Mouse (Mus musculus) urinary bladder, postnatal 4 days (tissue): ENCODE results near the gene Slc38a9.

ENCODE experiments used
- DNase-seq, 2 experiments: peaks; one replicate each; pipeline ENCODE4 v3.0.0; 2021 to 2022; ENCODE audit warnings: low spot score in 2 of 2

Slc38a9 gene

DNA sequence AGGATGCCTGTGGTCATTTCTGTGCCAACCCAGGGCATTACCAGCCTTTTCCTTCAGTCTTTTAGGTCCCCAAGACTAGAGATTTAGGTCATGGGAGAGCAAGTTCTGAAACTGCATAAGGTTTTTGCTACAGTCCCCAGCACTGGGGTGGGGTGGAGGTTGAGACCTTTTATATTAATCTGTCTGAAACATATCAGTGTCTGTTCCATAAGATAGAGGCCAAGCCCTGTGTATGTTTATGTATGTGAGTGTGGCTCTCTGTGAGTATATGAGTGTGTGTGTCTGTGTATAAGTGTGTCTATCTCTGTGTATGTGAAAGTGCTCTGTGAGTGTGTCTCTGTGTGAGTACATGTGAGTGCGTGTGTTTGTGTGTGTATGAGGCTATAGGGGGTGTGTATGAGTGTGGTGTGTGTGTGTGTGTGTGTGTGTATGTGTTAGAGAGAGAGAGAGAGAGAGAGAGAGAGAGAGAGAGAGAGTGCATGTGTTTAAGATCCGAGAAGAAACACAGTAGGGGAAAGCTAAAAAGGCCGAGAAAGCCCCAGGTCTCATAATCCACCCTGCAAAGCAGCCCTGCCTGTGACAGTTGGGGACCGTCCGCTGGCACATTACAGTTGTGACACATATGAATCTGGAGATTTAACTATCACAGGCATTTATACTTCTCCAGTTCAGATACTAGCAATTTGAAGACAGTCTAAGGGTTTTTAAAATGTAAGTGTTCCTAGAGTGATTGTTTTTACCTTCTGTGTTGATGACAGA lies 85.6 kb downstream of the Slc38a9 start:
- no peak for DNase-seq

DNA sequence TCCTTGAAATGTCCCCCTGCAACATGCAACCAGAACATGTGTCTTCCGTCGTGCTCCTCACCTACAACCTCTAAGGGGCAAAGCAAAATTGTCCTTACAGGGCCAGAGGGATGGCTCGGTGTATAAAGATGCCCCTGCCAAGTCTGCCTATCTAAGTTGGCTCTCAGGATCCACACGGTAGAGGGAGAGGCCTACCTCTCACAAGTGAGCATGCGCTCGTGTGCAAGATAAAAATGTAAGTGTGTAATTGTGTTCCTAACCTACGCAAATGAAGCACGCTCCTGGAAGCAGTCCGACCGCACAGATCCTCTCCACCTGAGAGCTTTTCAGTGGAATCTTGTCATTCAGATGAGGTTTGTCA lies 86.1 kb downstream of the Slc38a9 start:
- DNase-seq, result no peak

DNA sequence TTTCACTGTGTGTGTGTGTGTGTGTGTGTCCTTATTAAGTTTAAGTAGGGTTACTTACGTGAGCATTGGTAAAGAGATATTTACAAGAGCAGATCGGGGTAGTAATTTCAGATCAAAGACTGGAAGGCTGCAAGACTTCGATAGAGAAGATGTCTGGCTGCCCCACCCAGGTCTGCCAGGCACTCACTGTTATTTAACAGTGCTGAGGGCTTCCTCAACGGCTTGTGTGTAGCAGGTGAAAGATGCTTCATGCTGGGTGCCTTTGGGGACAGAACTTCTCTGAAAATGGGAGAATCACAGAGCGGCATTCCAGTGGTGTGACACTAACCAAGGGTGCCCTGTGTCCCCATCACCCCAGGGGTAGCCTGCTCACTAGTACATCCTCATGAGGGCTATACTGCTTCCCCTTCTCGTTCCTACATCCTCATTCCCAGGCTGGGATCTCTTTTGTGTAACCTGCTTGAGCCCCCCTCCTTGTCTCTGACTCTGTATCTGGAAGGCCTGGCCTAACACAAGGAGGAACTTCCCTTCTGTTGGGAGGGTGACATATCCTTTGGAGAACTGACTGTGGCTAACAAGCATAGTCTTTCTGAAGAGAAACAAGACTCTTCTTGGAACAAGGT lies 87.4 kb downstream of the Slc38a9 start:
- DNase-seq, result no peak

DNA sequence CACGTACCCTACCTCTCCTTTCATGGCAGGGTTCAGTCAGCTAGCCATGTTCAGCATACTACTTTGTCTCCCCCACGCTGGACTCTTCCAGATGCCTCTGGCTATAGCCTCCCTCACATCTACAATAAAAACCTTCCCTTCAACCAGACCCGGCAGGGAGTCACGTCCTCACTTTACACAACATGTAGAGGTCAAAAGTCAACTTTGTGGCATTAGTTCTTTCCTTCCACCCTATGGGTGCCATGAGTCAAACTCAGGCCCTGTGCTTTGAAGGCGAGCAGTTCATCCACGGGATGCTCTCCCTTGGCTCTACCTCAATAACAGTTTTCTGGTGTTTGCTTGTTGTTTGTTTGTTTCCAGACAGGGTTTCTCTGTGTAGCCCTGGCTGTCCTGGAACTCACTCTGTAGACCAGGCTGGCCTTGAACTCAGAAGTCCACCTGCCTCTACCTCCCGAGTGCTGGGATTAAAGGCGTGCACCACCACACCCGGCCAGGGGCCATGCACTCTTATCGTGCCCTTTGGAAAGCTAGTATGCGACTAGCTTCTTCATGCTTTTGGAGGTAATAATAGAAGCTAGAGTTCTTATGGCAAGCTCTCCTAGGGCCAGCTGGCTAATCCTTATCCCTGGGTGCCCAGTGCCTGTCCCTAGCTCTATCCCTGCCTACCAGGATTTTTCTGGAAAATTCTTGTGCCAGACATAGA lies 88.4 kb downstream of the Slc38a9 start:
- DNase-seq, result no peak

DNA sequence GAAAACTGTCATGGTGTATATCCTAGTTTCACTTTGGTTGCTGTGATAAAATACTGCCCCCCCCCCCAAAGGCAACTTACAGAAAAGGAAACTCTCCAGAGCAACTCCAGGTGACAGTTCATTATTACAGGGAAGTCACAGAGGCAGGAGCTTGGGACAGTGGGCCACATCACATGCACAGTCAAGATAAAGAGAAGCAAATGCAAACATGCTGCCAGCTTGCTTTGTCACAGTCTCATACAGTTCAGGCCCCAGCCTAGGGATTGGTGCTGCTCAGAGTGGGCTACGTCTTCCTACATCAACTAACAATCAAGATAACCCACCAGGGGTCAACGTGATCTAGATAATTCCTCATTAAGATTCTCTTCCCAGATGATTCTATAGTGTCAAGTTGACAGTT lies 89.3 kb downstream of the Slc38a9 start:
- DNase-seq, result no peak

DNA sequence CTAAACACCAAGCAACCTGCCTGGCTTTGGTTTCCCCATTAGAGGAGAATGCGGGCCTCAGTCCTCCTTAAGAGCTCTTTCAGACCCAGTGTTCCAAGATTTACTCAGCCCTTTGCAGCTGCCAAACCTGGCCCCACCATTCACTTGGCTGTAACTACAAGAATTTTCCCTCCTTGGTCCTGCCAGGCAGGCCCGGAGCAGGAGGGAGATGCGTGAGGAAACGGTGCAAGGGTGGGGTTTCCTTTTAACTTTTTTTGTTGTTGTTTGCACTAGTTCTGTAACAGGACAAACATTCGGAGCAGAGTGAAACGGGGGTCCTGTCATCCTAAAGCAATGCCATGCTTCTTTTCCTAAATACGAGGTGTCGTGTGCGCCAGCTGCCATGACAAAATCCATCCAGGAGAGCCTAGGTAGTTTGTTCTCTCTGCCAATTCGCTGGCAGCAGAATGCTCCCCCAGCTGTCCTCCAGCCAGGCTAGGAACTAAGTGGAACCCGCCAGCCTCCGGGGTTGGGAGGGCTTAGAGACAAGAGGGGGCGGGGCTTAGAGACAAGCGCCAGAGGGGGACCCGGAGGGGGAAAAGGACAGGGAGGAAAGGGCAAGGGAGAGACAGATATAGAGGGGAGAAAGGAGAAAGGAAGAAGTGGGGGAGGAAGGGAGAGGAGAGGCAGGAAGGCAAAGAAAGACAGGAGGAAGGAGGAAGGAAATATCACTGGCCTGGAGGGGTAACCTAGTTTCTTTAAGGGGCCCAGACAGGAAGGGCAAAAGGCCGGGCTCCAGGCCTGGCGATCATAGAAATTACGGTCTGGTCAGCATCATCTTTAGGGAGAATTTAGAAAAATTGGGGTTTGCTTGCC lies 91.1 kb downstream of the Slc38a9 start:
- peak; percentile 67 to 79 for DNase-seq

DNA sequence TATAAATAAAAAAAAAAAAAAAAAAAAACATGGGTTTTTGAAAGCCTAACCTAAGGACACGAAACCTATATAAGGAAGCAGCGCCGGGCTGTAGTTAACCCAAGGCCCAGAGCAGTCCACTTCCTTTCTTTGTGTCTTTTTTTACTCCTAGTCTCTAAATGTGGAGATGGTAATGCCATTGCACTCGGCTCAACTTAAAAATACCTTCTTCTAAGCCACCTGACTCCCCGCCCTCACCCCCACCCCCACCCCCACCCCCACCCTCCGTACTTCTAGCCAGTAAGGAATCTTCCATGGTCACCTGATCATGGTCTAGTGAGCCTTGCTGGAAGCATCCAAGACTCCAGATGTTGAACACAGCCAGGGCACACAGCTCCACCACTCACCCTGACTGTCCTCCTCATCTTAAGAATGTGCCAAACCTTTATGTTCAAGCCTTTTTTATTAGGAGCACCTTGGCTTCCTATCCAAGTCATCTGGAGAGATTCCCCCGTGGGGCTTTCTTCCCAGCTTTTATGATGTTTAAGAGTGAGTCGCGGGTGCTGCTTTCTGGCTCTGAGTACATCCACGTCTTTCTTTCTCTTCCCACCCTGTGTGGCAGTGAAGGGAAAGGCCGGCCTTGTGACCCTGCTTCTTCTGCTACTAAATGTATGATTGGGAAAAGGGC lies 91.9 kb downstream of the Slc38a9 start:
- no peak for DNase-seq

DNA sequence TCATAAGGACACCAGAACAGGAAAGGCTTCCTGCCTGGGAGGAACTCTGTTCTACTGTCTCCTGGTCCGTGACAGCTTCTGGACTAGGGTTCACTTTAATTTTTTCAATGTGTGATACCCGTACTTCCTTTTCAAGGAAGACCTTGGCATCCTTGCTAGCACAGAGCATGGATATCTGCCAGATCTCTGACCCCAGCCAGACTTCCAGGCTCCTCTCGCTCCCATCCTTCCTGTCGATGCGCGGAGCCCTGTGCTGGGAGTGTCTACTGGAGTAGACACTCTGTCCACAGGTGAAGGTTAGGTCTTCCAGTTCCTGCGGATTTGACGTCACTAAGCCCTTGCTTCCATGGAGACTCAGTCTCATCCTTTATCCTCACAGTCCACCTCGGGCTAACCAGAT lies 93.0 kb downstream of the Slc38a9 start:
- no peak for DNase-seq

DNA sequence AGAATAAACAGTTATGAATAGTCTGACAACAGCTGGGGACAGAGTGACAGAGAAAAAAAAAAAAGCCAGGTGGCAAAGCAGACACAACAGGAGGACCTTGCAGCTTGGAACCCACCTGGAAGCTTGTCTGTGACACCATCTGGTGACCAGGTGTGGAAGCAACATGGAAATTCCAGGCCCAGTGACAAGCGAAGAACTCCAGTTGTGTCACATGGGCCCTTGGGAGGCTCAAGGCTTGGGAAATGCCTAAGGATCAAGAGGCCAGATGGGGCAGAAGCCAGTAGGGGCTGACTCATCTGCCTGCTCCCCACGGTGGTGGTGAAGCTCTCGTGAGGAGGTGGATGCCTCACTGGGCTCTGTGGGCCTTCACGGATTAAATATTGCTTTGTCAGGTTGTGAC lies 94.3 kb downstream of the Slc38a9 start:
- no peak for DNase-seq

DNA sequence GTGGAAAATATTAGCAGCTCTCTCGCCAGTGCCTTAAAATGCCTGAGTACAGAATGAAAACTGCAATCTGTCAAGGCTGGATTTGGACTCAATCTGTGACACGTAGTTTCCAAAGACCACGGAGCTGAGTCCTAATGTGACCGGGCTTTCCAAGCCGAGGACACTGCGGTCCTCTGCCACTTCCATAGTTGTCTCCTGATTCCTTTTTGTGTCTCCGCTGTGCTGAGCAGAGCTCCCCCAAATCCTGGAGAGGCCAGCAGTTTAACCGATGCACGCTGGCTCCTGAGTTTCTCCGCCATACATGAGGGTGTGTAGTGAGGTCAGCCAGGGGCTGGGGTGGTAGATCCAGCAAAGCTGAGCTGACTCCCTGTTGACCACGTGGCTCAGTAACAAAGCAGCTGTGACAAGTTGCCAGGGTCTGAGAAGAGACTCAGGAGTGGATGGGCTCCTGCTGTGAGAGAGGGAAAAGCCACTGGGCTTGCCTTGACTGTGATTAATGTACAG lies 95.0 kb downstream of the Slc38a9 start:
- peak in 1 of 2 experiments; percentile 64 for DNase-seq

DNA sequence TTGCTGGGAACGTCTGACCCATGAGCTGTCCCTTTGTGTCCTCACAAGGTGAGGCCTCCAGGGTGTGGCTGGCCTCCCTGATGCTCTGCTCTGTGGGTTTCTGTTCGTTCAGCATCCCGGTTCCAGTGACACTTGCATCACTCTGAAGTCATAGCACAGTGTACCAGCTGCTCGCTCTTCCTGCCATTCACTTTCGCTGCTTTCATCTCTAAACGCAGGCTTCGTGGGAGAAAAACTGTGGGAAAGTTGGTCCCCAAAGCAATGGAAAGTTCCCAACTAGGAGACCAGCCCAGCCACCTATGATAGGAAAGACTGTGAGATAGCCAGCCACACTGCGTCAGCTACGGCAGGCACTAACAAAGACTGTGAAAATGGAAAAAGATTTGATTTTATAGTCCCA lies 96.8 kb downstream of the Slc38a9 start:
- no peak for DNase-seq

DNA sequence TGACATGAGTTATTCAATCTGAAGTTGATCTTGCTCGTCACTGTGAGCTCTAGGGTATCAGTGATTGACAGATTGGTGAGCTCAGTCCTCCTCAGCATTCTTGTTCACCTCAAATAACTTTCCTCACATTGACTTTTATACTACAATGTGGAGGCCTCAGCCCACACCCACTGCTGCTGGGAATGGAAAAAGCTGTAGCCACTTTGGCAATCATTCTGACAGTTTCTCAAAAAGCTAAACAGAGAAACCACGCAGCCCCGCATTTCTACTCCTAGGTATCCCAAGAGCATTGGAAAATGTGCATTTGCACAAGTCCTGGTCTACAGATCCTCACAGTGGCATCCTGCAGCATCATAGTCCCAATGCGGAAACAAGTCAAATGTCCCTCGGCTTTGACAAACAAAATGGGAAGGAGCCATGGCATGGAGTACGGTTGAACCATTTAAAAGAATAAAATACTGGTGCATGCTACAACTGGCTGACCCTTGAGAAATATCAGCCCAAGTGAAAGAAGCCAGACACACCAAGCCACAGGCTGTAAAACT lies 98.1 kb downstream of the Slc38a9 start:
- no peak for DNase-seq

DNA sequence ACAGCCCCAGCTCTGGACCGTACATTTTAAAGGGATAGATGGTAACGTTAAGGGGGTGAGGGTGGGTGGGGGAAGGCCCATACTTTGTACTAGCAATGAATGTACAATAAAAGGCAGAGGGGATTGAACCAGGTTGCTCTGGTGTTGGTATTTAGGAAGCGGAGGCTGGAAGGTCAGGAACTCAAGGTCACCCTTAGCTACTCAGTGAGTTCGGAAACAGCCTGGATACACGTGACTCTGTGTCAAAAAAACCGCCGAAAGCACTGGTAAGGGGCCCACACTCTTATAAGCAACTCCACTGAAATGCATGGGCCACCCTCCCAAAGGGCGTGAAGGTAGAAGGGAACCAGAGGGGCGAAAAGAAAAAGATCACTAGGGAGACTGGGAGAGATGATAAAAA lies 98.8 kb downstream of the Slc38a9 start:
- no peak for DNase-seq

DNA sequence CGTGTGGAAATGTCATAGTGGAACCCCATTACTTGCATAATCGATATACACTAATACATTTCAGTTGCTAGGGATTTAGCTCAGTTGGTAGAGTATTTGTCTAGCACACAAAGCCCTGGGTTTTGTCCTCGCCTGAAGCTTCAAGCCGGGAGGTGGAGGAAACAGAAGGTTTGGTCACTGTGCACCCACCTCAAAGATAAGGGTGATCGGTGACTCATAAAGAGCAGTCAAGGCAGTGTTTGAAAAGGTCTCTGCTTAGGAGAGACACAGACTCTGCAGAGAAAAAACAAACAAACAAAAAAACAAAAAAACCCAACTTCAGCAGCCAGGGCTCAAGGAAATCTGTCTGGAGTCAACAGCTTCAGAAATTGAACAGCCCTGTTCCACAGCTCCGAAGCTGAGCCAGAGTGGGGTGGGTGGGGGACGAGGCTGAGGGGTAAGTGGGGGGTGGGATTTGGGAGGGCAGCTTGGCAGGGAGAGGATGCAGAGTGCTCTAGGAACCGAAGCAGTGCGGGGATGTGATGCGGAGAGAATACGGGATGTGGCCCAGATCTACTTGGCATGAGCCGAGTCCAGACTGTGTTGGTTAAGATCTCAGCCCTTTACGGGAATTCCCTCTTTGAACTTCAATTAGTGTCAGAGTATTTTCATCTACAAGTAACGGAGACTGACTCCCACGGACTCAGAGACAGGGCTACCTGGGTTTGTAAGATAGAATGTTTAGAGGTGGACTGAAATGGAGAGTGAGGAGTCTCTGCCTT lies 99.4 kb downstream of the Slc38a9 start:
- no peak for DNase-seq

DNA sequence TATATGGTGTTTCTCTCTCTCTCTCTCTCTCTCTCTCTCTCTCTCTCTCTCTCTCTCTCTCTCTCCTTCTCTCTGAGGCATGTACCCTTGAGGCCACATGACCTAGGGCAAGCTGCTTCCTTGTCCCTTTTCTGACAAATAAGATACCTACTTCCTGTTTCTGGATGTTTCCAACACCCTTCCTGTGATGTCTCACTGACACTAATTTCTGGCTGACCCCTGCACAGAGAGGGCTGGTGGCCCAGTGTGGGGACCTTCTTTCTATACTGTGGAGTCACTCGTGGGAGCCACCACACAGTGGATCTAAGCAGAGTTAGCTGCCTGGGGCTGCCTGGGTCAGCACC lies 100.0 kb downstream of the Slc38a9 start:
- no peak for DNase-seq

DNA sequence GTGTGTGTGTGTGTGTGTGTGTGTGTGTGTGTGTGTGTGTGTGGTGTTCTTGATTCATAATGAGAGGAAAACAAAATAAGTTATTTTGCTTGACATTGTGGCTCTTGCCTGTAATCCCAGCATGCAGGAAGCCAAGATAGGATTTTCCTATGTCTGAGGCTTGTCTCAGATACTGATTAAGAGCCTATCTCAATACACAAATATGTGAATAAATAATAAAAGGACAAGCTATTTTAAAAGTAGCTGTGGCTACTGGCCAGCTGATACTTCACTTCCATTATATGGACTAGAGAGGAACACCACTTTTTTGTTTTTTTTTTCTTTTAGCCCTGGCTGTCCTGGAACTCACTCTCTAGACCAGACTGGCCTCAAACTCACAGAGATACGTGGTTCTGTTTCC lies 101.2 kb downstream of the Slc38a9 start:
- no peak for DNase-seq

DNA sequence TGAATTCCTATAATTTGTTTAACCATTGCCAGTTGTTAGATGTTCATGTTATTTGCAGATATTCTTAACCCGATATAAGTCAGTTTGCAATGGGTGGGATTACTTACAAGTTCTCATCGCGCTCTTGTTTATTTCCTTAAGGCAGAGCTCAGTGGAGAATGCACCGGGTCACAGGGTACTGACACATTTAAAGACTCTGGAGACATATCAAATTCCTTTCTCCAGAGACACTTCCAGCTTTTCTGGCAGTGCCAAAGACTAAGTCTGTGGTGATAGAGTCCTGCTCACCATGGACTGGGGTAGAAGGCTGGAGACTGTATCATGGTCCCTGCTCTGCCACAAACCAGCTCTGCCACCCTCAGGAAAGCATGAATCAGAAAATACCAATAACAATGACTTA lies 102.0 kb downstream of the Slc38a9 start:
- DNase-seq, result no peak

DNA sequence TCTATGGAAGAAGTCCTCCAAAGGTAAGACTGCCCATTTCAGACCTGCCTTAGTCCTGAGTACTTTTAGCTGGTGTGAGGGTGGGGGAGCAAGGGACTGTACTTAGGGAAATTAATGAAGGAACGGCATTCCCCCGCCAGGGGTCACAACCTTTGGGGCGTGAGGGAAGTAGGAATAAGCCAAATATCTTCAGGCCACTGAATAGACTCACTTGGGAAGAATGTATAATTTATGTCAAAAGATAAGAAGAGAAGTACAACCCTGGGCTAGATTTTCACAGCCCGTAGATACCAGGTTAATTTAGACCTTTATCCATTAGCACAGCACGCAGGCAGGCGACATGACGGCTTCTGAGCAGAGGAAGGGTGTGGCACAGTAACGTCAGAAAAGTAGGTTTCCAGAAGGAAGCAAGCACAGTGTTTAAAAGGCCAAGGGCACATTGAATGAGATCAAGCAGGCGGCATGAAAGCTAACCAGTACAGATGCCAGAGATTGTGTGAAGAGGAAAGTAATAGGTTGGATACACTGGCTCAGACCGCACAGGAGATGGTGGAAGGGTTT lies 103.1 kb downstream of the Slc38a9 start:
- DNase-seq, result no peak

DNA sequence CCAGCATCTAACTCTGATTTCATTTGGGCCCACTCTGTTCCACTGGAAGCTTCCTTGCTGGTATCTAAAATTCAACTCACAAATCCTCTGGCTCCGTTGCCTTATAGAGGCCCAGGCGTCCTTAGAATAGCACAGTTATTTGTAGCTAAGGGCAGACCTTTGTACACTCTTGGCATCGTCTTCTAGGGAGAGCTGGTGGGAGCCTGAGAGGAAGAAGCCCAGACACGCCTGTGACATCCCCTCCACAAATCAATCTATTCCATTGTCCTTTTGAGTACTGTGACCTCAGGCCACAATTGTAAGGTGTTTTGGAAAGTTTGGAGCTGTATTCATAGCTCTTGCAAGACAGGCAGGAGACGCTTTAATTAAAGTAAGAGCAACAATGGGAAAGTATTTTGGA lies 104.0 kb downstream of the Slc38a9 start:
- DNase-seq, result no peak

DNA sequence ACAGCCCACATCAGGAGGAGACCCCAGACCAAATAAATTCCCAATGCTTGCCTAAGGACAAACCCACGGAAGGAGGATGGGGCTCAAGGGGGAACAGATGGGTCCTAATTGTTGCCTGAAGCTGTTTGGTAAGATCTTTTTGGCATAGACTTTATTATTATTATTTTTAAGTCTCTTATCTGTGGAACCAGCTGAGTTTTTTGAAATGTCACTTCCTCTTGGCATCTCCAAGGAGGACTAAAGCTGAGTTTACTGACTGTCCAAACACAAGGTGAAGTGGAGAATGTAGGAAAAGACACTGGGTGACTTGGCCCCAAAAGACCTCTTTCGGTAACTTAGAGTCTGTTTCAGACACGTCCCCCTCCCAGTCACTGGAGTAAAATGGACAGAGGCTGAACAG lies 105.1 kb downstream of the Slc38a9 start:
- DNase-seq, result no peak
